Comparison of ENCODE assay signal across 8 mouse cellular contexts in genomic region chr12:83764044-83764365, GRCm38 (mm10). TPM values are rescaled to one million over a fixed set of nuclear protein-coding genes. Genes with fewer than 3 reads are reported as not detected.
DNase-seq lines count a peak whose midpoint lies in the region; ATAC-seq lines count a peak whose summit lies in the region.

No protein-coding gene starts in this region.

- peaks cover 48% of the 10 kb centered on the region for H3K4me1 ChIP-seq in intestine, embryonic 16.5 days (ENCODE audit: control insufficient read depth, insufficient read depth, low read length)
- H3K4me1 ChIP-seq in midbrain, embryonic 13.5 days (replicated peaks), result peaks cover 17% of the 10 kb centered on the region

- H3K36me3 ChIP-seq in intestine, embryonic 16.5 days (ENCODE audit: control insufficient read depth, insufficient read depth, low read length), result no peaks in the 10 kb centered on the region
- H3K36me3 ChIP-seq in midbrain, embryonic 13.5 days, result no peaks in the 10 kb centered on the region

- peak; percentile 79 for ATAC-seq in intestine, embryonic 16.5 days
- ATAC-seq in midbrain, embryonic 13.5 days, result peak; percentile 28; the same call in 1 of the 2 replicates
- no peak; the same call in 1 of the 2 replicates for ATAC-seq in monocyte, adult 5-6 weeks (replicated peaks; ENCODE audit: insufficient number of reproducible peaks, low FRiP score, low TSS enrichment, poor library complexity, severe bottlenecking)

- peak overlapping the region; percentile 75 for H3K9ac ChIP-seq in intestine, embryonic 16.5 days (ENCODE audit: low read depth, low read length)
- peak overlapping the region; percentile 44; the same call in 1 of the 2 replicates for H3K9ac ChIP-seq in midbrain, embryonic 13.5 days (replicated peaks)

- 4% methylated on average over 14 of the region's 14 CpGs for WGBS in intestine, embryonic 16.5 days
- 12% methylated on average over 14 of the region's 14 CpGs for WGBS in midbrain, embryonic 13.5 days

- H3K27ac ChIP-seq in intestine, embryonic 16.5 days (ENCODE audit: low read length), result peak overlapping the region; percentile 82
- no peak overlapping the region for H3K27ac ChIP-seq in midbrain, embryonic 13.5 days

- peak overlapping the region; percentile 52 for H3K4me3 ChIP-seq in intestine, embryonic 16.5 days (ENCODE audit: low read length)
- peak overlapping the region; percentile 24 for H3K4me3 ChIP-seq in midbrain, embryonic 13.5 days (replicated peaks)

- H3K9me3 ChIP-seq in intestine, embryonic 16.5 days (ENCODE audit: control insufficient read depth, low read length), result no peaks in the 10 kb centered on the region
- H3K9me3 ChIP-seq in midbrain, embryonic 13.5 days, result no peaks in the 10 kb centered on the region

- peak; percentile 60 for DNase-seq in kidney, adult 11 months
- no peak for DNase-seq in kidney, postnatal 10 days
- peak; percentile 41 for DNase-seq in embryo, embryonic 9.5 days (ENCODE audit: extremely low spot score)
- DNase-seq in frontal cortex, postnatal 10 days (ENCODE audit: low spot score in 2 of 2), result no peak
- DNase-seq in cerebellum, postnatal 36 days, result no peak

- peak overlapping the region; percentile 81 for H3K4me2 ChIP-seq in intestine, embryonic 16.5 days (ENCODE audit: low read depth, low read length)
- peak overlapping the region; percentile 59 for H3K4me2 ChIP-seq in midbrain, embryonic 13.5 days (replicated peaks)

- H3K27me3 ChIP-seq in intestine, embryonic 16.5 days (replicated peaks; ENCODE audit: control insufficient read depth, insufficient read depth, low read length), result no peaks in the 10 kb centered on the region
- peaks cover 11% of the 10 kb centered on the region; the same call in 1 of the 2 replicates for H3K27me3 ChIP-seq in midbrain, embryonic 13.5 days

RNA-seq across cellular contexts. Expression of gene Papln, which starts 0.6 kb away (rescaled TPM):
- 5.2 and 5.8 TPM in 2 replicates for polyA plus RNA-seq in intestine, embryonic 16.5 days (2015; fragmentation: Nextera tagmentation; extraction: Ambion mirVana)
- polyA plus RNA-seq in midbrain, embryonic 13.5 days (2015; fragmentation: Nextera tagmentation; extraction: Ambion mirVana), result 0.08 and 0.11 TPM in 2 replicates
- not detected in 3 replicates for total RNA-seq in monocyte, adult 5-6 weeks (2017)

Comparison
In these comparisons a context has a peak if more than half of its experiments do, and no peak if none do; other contexts are left out.
1. DNase-seq: peak in kidney, adult 11 months (single experiment) and embryo, embryonic 9.5 days (single experiment); none in kidney, postnatal 10 days (single experiment), frontal cortex, postnatal 10 days (0 of 2) and cerebellum, postnatal 36 days (0 of 2).